Mouse (Mus musculus): ENCODE measurements around the gene L3mbtl1. TPM values are rescaled to one million over a fixed set of nuclear protein-coding genes. Genes with fewer than 3 reads are reported as not detected.

Gene L3mbtl1
- total and polyA plus RNA-seq, 2 experiments, result 0.11 to 0.28 TPM

GRCm38 (mm10) chr2:162975157-162975775 lies 32.0 kb downstream of the L3mbtl1 start:
- H3K9ac ChIP-seq (ENCODE audit: low read depth, low read length), result no peak overlapping the region
- H3K27me3 ChIP-seq (ENCODE audit: control insufficient read depth, insufficient read depth, low read length), result no peaks in the 10 kb centered on the region
- DNase-seq (ENCODE audit: extremely low read depth, low read depth, low spot score), result peak; percentile 51
- H3K36me3 ChIP-seq (ENCODE audit: control insufficient read depth, insufficient read depth, low read length), result no peaks in the 10 kb centered on the region
- 56% methylated on average over 11 of the region's 11 CpGs for WGBS
- no peaks in the 10 kb centered on the region for H3K79me2 ChIP-seq (ENCODE audit: control insufficient read depth, insufficient read depth, low read length)
- H3K4me1 ChIP-seq (ENCODE audit: control insufficient read depth, insufficient read depth, low read length), result peaks cover 20% of the 10 kb centered on the region
- H3K4me3 ChIP-seq (ENCODE audit: insufficient read depth, low read depth, low read length), result no peak overlapping the region
- peak overlapping the region; percentile 22 for H3K27ac ChIP-seq (replicated peaks; ENCODE audit: insufficient read depth, low read depth, low read length)
- TF ChIP-seq POLR2A (IDR thresholded peaks at IDR 0.05; ENCODE audit: extremely low read depth, insufficient read depth, low read length) (no peak), CTCF (IDR thresholded peaks at IDR 0.05; ENCODE audit: low read depth, low read length) (no peak)

- TF ChIP-seq CTCF (IDR thresholded peaks at IDR 0.05; ENCODE audit: low read depth, low read length) (no peak), POLR2A (IDR thresholded peaks at IDR 0.05; ENCODE audit: extremely low read depth, insufficient read depth, low read length) (no peak)
- H3K27ac ChIP-seq (replicated peaks; ENCODE audit: insufficient read depth, low read depth, low read length), result peak overlapping the region; percentile 49
- 0 out of 2 replicates have a peak overlapping the region, but pooled peaks have one; percentile 2 for H3K9ac ChIP-seq (ENCODE audit: low read depth, low read length)
- WGBS, result 6% methylated on average over 4 of the region's 4 CpGs
- H3K36me3 ChIP-seq (ENCODE audit: control insufficient read depth, insufficient read depth, low read length), result no peaks in the 10 kb centered on the region
- H3K79me2 ChIP-seq (ENCODE audit: control insufficient read depth, insufficient read depth, low read length), result no peaks in the 10 kb centered on the region
- DNase-seq (ENCODE audit: extremely low read depth, low read depth, low spot score), result peak; percentile 94
- H3K4me3 ChIP-seq (ENCODE audit: insufficient read depth, low read depth, low read length), result no peak overlapping the region
- H3K27me3 ChIP-seq (ENCODE audit: control insufficient read depth, insufficient read depth, low read length), result no peaks in the 10 kb centered on the region
- peaks cover 20% of the 10 kb centered on the region for H3K4me1 ChIP-seq (ENCODE audit: control insufficient read depth, insufficient read depth, low read length)
Observed at GRCm38 (mm10) chr2:162976001-162976400, 32.7 kb downstream of the L3mbtl1 start.

- Histone ChIP-seq H3K79me2 (ENCODE audit: control insufficient read depth, insufficient read depth, low read length) (peaks cover 3% of the 10 kb centered on the region; the same call in 1 of the 2 replicates), H3K27ac (replicated peaks; ENCODE audit: insufficient read depth, low read depth, low read length) (peak overlapping the region; percentile 65), H3K27me3 (ENCODE audit: control insufficient read depth, insufficient read depth, low read length) (no peaks in the 10 kb centered on the region), H3K4me3 (ENCODE audit: insufficient read depth, low read depth, low read length) (no peak overlapping the region), H3K9ac (ENCODE audit: low read depth, low read length) (no peak overlapping the region), H3K4me1 (ENCODE audit: control insufficient read depth, insufficient read depth, low read length) (peaks cover 17% of the 10 kb centered on the region), H3K36me3 (ENCODE audit: control insufficient read depth, insufficient read depth, low read length) (no peaks in the 10 kb centered on the region)
- no peak for TF ChIP-seq POLR2A (IDR thresholded peaks at IDR 0.05; ENCODE audit: extremely low read depth, insufficient read depth, low read length)
- TF ChIP-seq CTCF (IDR thresholded peaks at IDR 0.05; ENCODE audit: low read depth, low read length), result no peak
- peak; percentile 99 for DNase-seq (ENCODE audit: extremely low read depth, low read depth, low spot score)
- WGBS, result 27% methylated on average over 6 of the region's 6 CpGs
Observed at GRCm38 (mm10) chr2:162984381-162984780, 41.1 kb downstream of the L3mbtl1 start.

- Histone ChIP-seq H3K27me3 (ENCODE audit: control insufficient read depth, insufficient read depth, low read length) (no peaks in the 10 kb centered on the region), H3K36me3 (ENCODE audit: control insufficient read depth, insufficient read depth, low read length) (no peaks in the 10 kb centered on the region), H3K79me2 (ENCODE audit: control insufficient read depth, insufficient read depth, low read length) (peaks cover 11% of the 10 kb centered on the region; the same call in 1 of the 2 replicates), H3K4me1 (ENCODE audit: control insufficient read depth, insufficient read depth, low read length) (peaks cover 27% of the 10 kb centered on the region), H3K27ac (replicated peaks; ENCODE audit: insufficient read depth, low read depth, low read length) (peak overlapping the region; percentile 84), H3K9ac (ENCODE audit: low read depth, low read length) (no peak overlapping the region), H3K4me3 (ENCODE audit: insufficient read depth, low read depth, low read length) (no peak overlapping the region)
- TF ChIP-seq POLR2A (IDR thresholded peaks at IDR 0.05; ENCODE audit: extremely low read depth, insufficient read depth, low read length) (no peak), CTCF (IDR thresholded peaks at IDR 0.05; ENCODE audit: low read depth, low read length) (no peak)
- peak; percentile 95 for DNase-seq (ENCODE audit: extremely low read depth, low read depth, low spot score)
- 10% methylated on average over 3 of the region's 3 CpGs for WGBS
Observed at GRCm38 (mm10) chr2:162985923-162986322, 42.7 kb downstream of the L3mbtl1 start.

GRCm38 (mm10) chr2:162986764-162987163 lies 43.5 kb downstream of the L3mbtl1 start:
- WGBS, result 20% methylated on average over 3 of the region's 3 CpGs
- peak overlapping the region; percentile 11 for H3K9ac ChIP-seq (ENCODE audit: low read depth, low read length)
- H3K79me2 ChIP-seq (ENCODE audit: control insufficient read depth, insufficient read depth, low read length), result peaks cover 11% of the 10 kb centered on the region; the same call in 1 of the 2 replicates
- no peak for TF ChIP-seq CTCF (IDR thresholded peaks at IDR 0.05; ENCODE audit: low read depth, low read length)
- TF ChIP-seq POLR2A (IDR thresholded peaks at IDR 0.05; ENCODE audit: extremely low read depth, insufficient read depth, low read length), result no peak
- H3K27me3 ChIP-seq (ENCODE audit: control insufficient read depth, insufficient read depth, low read length), result no peaks in the 10 kb centered on the region
- H3K36me3 ChIP-seq (ENCODE audit: control insufficient read depth, insufficient read depth, low read length), result no peaks in the 10 kb centered on the region
- H3K4me3 ChIP-seq (ENCODE audit: insufficient read depth, low read depth, low read length), result no peak overlapping the region
- H3K4me1 ChIP-seq (ENCODE audit: control insufficient read depth, insufficient read depth, low read length), result peaks cover 34% of the 10 kb centered on the region
- DNase-seq (ENCODE audit: extremely low read depth, low read depth, low spot score), result no peak
- peak overlapping the region; percentile 84 for H3K27ac ChIP-seq (replicated peaks; ENCODE audit: insufficient read depth, low read depth, low read length)

GRCm38 (mm10) chr2:162987218-162987617 lies 43.9 kb downstream of the L3mbtl1 start, which contains the start of gene Sgk2:
TSS of gene Sgk2 (plus strand) at chr2:162987330.
- peak within 1 kb of the TSS; percentile 42 for H3K4me3 ChIP-seq (ENCODE audit: insufficient read depth, low read depth, low read length)
- peak within 1 kb of the TSS; percentile 44 for H3K9ac ChIP-seq (ENCODE audit: low read depth, low read length)
- no peaks in the 10 kb centered on the region for H3K36me3 ChIP-seq (ENCODE audit: control insufficient read depth, insufficient read depth, low read length)
- H3K27ac ChIP-seq (replicated peaks; ENCODE audit: insufficient read depth, low read depth, low read length), result peak within 1 kb of the TSS; percentile 84
- peaks cover 11% of the 10 kb centered on the region; the same call in 1 of the 2 replicates for H3K79me2 ChIP-seq (ENCODE audit: control insufficient read depth, insufficient read depth, low read length)
- H3K27me3 ChIP-seq (ENCODE audit: control insufficient read depth, insufficient read depth, low read length), result no peaks in the 10 kb centered on the region
- TF ChIP-seq CTCF (IDR thresholded peaks at IDR 0.05; ENCODE audit: low read depth, low read length) (no peak), POLR2A (IDR thresholded peaks at IDR 0.05; ENCODE audit: extremely low read depth, insufficient read depth, low read length) (0 out of 2 replicates have a peak, but pooled peaks have one; percentile 29)
- DNase-seq (ENCODE audit: extremely low read depth, low read depth, low spot score), result peak; percentile 98
- H3K4me1 ChIP-seq (ENCODE audit: control insufficient read depth, insufficient read depth, low read length), result peaks cover 36% of the 10 kb centered on the region
- 14% methylated on average over 8 of the region's 8 CpGs for WGBS
